Mouse (Mus musculus): ENCODE measurements around the gene Arhgap20.
A peak's percentile ranks its signal among the peaks of the same experiment; 100 is the strongest.

The Arhgap20 gene

DNA sequence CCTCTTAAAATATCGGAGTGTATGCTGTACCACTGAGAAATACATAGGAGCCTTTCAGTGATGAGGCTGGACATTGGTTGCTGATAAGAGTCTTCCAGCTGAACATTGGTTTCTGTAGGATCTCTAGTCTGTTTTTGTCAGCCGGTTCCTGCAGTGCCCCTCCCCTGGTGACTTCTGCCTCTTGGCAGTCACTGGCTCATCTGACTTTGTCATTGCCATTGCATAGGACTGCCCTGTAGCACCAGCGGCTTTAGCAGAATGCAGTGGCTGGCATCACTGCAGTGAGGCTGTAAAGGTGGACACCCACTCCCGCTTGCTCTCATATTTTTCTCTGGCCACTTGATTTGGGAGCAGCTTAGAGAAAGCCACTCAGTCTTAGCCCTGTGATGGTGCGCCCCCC is 33.1 kb downstream of the Arhgap20 start:
- DNase-seq (ENCODE audit: low spot score in 2 of 2): no peak

- no peak for DNase-seq (ENCODE audit: low spot score in 2 of 2)
Observed at GRCm38 (mm10) chr9:51799156-51799555, 34.0 kb downstream of the Arhgap20 start.

- DNase-seq (ENCODE audit: low spot score in 2 of 2): no peak
Observed at GRCm38 (mm10) chr9:51807272-51807671, 42.1 kb downstream of the Arhgap20 start.

GRCm38 (mm10) chr9:51812931-51813330 is 47.8 kb downstream of the Arhgap20 start:
- DNase-seq (ENCODE audit: low spot score in 2 of 2): no peak

GRCm38 (mm10) chr9:51824516-51824915 is 59.4 kb downstream of the Arhgap20 start:
- DNase-seq (ENCODE audit: low spot score in 2 of 2): no peak

- peak in 1 of 2 experiments; percentile 9 for DNase-seq (ENCODE audit: low spot score in 2 of 2)
Observed at GRCm38 (mm10) chr9:51831596-51831995, 66.5 kb downstream of the Arhgap20 start.

DNA sequence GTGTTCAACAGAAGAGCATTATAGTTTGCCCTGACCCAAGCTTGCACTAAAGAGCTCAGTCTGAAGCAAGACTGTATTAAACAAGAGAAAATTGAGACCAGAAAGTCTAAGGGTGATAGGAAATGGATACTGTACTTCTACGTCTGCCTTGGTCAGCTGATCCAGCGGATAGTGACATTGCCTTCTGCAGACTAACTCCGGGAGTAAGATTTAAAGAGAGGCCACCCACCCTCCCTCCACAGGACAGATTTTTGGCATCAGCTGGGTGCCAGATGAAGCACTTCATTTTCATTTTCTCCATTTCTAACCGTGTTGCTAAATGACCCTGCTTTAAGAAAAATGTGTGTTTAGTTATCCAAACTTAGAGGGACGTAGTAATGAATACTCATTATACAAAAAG is 67.2 kb downstream of the Arhgap20 start:
- DNase-seq (ENCODE audit: low spot score in 2 of 2): no peak

DNA sequence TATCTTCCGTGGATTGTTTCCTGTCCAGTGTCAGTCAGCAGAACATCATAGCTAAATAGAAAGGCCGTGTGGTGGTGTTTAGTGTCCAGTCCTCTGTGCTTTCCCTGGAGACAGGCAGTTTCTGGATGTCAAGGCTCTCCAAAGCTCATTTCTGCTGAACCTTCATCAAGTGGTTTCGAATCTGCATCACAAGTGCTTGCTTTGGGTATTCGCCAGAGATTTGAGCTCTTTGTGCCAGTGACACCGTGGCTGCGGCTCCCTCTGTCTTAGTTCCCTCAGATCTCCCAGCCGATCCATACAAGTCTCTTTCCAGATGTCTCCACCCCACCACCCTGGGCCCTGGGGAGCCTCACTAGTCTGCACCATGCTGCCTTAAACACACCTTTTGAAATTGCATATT is 72.6 kb downstream of the Arhgap20 start:
- no peak for DNase-seq (ENCODE audit: low spot score in 2 of 2)

DNA sequence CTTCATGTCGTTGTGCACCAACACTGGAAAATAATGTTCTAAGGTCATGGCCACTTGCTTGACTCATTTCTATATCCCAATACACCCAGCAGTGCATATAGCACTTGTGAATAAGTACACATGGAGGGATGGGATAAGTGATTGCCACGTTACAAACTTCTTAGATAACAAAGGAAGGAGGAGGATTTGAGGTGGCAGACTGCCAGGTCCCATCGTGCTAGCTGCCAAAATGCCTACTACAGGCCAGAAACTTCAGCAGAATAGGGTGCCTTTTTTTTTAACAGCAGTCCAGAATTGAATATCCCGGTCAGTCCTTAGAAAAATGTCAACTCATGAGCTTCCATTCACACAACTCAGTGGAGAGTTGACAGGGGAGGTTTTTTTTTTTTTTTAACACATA is 78.1 kb downstream of the Arhgap20 start:
- DNase-seq (ENCODE audit: low spot score in 2 of 2): peak in 1 of 2 experiments; percentile 30

DNA sequence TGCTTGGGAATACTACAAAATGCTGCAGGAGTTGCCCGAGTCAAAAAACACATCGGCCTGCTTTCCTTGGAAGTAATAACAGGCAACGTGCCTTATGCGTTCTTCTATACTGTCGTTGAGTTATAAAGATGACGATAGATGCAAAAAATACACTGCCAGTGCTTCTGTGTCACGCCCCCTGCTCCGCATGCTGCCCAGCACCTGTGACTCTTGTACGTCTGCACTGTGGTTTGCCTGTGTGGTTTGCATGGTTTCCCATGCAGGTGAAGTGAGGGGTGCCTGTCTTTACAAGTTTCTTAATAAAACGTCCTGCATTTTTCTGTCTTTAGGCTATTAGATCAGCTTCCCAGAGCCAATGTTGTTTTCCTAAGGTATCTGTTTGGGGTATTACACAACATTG is 80.7 kb downstream of the Arhgap20 start:
- no peak for DNase-seq (ENCODE audit: low spot score in 2 of 2)

- DNase-seq (ENCODE audit: low spot score in 2 of 2): no peak
Observed at GRCm38 (mm10) chr9:51853772-51854171, 88.6 kb downstream of the Arhgap20 start.

- DNase-seq (ENCODE audit: low spot score in 2 of 2): no peak
Observed at GRCm38 (mm10) chr9:51864273-51864672, 99.1 kb downstream of the Arhgap20 start.

- DNase-seq (ENCODE audit: low spot score in 2 of 2): no peak
Observed at GRCm38 (mm10) chr9:51866634-51867033, 101.5 kb downstream of the Arhgap20 start.

DNA sequence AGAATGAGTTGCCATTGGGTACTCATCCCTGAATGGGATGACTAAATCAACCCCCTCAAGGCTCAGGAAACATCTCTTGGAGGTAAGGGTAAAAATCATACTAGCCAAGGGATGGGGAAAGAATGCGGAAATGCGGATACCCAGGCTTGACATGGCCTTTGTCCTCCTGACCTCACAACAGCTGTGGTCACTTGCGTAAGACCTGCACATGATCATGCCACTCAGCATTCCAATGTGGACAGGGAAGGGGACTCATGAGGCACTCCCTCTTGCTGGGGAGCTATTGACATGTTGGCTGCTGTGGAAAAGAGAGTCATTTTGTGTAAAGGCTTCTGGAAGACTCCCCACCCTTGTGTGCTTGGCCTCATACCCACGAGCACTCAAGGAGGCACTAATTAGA is 103.9 kb downstream of the Arhgap20 start:
- no peak for DNase-seq (ENCODE audit: low spot score in 2 of 2)

DNA sequence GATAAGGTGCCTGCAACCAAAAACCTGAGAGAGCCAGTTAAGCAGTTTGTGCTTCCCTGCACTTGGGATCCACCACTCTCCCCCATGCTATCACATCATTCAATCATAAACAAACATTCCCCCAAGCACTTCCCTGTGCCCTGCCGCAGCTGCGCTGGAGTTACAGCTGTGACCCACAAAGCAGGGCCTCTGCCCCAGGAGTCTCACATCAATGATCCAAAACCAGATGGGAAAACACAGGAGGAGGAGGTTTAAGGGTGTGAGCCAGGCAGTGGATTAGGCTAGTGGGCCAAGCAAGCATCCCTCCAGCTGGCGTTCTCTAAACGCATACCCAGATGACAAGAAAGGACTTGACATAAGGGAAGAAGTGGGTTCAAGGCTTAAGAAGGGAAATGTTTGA is 109.2 kb downstream of the Arhgap20 start:
- no peak for DNase-seq (ENCODE audit: low spot score in 2 of 2)

GRCm38 (mm10) chr9:51875531-51875930 is 110.4 kb downstream of the Arhgap20 start:
- no peak for DNase-seq (ENCODE audit: low spot score in 2 of 2)

DNA sequence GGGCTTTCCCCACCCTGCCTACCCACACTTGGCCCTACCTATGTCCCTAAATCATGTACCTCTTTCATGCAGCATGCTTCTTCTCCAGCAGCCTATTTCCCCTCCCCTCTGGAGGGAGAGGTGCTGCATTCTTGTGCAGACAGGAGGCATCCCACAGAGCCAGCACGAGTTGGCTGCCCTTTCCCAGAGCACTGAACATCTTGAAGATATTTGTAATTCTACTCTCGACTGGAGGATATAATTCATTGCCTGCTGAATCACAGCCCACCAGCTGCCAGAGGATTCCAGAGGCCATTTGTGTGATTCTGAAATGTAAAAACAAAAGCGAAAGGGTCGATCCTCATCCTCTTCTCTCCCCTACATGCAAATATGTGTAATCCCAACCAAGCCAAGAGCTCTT is 116.2 kb downstream of the Arhgap20 start:
- DNase-seq (ENCODE audit: low spot score in 2 of 2): no peak

- DNase-seq (ENCODE audit: low spot score in 2 of 2): no peak
Observed at GRCm38 (mm10) chr9:51881881-51882280, 116.7 kb downstream of the Arhgap20 start.

- no peak for DNase-seq (ENCODE audit: low spot score in 2 of 2)
Observed at GRCm38 (mm10) chr9:51883319-51883718, 118.2 kb downstream of the Arhgap20 start.

- no peak for DNase-seq (ENCODE audit: low spot score in 2 of 2)
Observed at GRCm38 (mm10) chr9:51892921-51893320, 127.8 kb downstream of the Arhgap20 start.
